Mouse (Mus musculus): ENCODE measurements around the gene Pced1b. TPM values are rescaled to one million over a fixed set of nuclear protein-coding genes. Genes with fewer than 3 reads are reported as not detected.

The Pced1b gene
- polyA plus RNA-seq, 1 experiment from 2014 or later = 3.2 TPM

DNA sequence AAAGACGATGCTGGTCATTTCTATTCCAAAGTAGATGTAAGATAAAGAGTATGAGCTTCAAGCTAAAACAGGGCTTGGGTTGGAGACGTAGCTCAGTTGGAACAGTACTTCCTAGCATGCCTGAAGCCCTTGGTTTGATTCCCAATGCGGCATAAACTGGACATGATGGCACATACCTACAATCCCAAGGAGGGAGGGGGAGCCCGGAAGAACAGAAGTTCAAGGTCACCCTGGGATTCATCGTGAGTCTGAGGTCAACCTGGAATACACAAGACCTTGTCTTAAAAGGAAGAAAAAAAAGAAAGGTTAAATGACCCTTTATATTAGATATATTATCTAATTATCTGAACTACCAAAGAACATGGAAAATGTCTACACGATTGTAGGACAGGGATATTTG, 164.8 kb downstream of the Pced1b start:
- WGBS = 93% methylated on average over 6 of the region's 6 CpGs
- no peak overlapping the region for H3K9ac ChIP-seq (ENCODE audit: low read depth, low read length)
- DNase-seq (ENCODE audit: low spot score) = no peak
- H3K9me3 ChIP-seq (ENCODE audit: control insufficient read depth, low read length) = no peaks in the 10 kb centered on the region
- no peak overlapping the region for H3K4me3 ChIP-seq (ENCODE audit: low read depth, low read length)
- no peaks in the 10 kb centered on the region for H3K36me3 ChIP-seq (ENCODE audit: control insufficient read depth, insufficient read depth, low read length)
- H3K27ac ChIP-seq (ENCODE audit: low read depth, low read length) = no peak overlapping the region
- no peaks in the 10 kb centered on the region for H3K4me1 ChIP-seq (replicated peaks; ENCODE audit: control insufficient read depth, insufficient read depth, low read length)
- no peaks in the 10 kb centered on the region for H3K27me3 ChIP-seq (ENCODE audit: control insufficient read depth, insufficient read depth, low read length)
- ATAC-seq (ENCODE audit: low FRiP score) = no peak
- H3K4me2 ChIP-seq (replicated peaks; ENCODE audit: low read depth, low read length) = no peak overlapping the region

GRCm38 (mm10) chr15:97412308-97412707, 165.4 kb downstream of the Pced1b start:
- no peak overlapping the region for H3K4me3 ChIP-seq (ENCODE audit: low read depth, low read length)
- DNase-seq (ENCODE audit: low spot score) (no peak), ATAC-seq (ENCODE audit: low FRiP score) (no peak)
- no peaks in the 10 kb centered on the region for H3K4me1 ChIP-seq (replicated peaks; ENCODE audit: control insufficient read depth, insufficient read depth, low read length)
- no peaks in the 10 kb centered on the region for H3K27me3 ChIP-seq (ENCODE audit: control insufficient read depth, insufficient read depth, low read length)
- WGBS = 94% methylated on average over 8 of the region's 8 CpGs
- H3K27ac ChIP-seq (ENCODE audit: low read depth, low read length) = no peak overlapping the region
- H3K9ac ChIP-seq (ENCODE audit: low read depth, low read length) = no peak overlapping the region
- H3K9me3 ChIP-seq (ENCODE audit: control insufficient read depth, low read length) = no peaks in the 10 kb centered on the region
- no peak overlapping the region for H3K4me2 ChIP-seq (replicated peaks; ENCODE audit: low read depth, low read length)
- no peaks in the 10 kb centered on the region for H3K36me3 ChIP-seq (ENCODE audit: control insufficient read depth, insufficient read depth, low read length)

- Histone ChIP-seq H3K27ac (ENCODE audit: low read depth, low read length) (no peak overlapping the region), H3K36me3 (ENCODE audit: control insufficient read depth, insufficient read depth, low read length) (no peaks in the 10 kb centered on the region), H3K4me3 (ENCODE audit: low read depth, low read length) (no peak overlapping the region), H3K27me3 (ENCODE audit: control insufficient read depth, insufficient read depth, low read length) (no peaks in the 10 kb centered on the region), H3K9ac (ENCODE audit: low read depth, low read length) (no peak overlapping the region), H3K4me2 (replicated peaks; ENCODE audit: low read depth, low read length) (no peak overlapping the region), H3K4me1 (replicated peaks; ENCODE audit: control insufficient read depth, insufficient read depth, low read length) (no peaks in the 10 kb centered on the region), H3K9me3 (ENCODE audit: control insufficient read depth, low read length) (no peaks in the 10 kb centered on the region)
- DNase-seq (ENCODE audit: low spot score) (no peak), ATAC-seq (ENCODE audit: low FRiP score) (no peak)
- 82% methylated on average over 7 of the region's 7 CpGs for WGBS
Observed at GRCm38 (mm10) chr15:97412861-97413260, 166.0 kb downstream of the Pced1b start.

DNA sequence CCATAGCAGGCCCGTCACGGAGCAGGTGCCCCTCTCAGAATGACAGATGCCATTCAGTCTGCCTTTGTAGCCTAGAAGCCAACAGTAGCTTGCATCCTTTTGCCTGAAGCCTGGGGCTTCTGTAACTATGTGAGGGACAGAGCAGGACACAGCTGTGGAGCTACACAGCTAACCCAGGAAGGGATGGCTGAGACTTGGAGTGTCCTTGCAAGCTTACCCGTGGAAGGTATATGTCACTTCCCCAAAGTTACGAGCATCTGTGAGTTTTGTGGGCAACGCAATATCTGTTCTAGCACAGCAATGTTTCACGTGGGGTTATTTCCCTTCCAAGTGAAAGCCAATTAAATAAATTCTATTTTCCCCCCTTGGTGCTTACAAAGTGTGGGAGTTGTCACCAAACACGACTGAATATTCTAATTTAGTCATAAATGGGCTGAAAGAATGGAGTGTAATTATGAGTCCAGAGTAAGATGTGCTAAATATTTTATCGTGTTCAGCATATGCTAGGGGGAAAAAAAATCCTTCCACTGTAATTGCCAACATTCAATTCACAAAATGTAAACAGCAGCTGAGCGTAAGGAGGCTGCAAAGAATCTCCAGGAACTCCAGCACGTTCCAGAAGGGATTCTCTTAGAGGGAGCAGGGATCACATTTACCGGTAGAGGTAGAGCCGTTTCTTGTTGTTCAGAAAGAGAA, 168.0 kb downstream of the Pced1b start:
- Histone ChIP-seq H3K4me3 (ENCODE audit: low read depth, low read length) (no peak overlapping the region), H3K4me2 (replicated peaks; ENCODE audit: low read depth, low read length) (no peak overlapping the region), H3K9me3 (ENCODE audit: control insufficient read depth, low read length) (no peaks in the 10 kb centered on the region), H3K4me1 (replicated peaks; ENCODE audit: control insufficient read depth, insufficient read depth, low read length) (no peaks in the 10 kb centered on the region), H3K36me3 (ENCODE audit: control insufficient read depth, insufficient read depth, low read length) (no peaks in the 10 kb centered on the region), H3K27ac (ENCODE audit: low read depth, low read length) (no peak overlapping the region), H3K9ac (ENCODE audit: low read depth, low read length) (no peak overlapping the region), H3K27me3 (ENCODE audit: control insufficient read depth, insufficient read depth, low read length) (no peaks in the 10 kb centered on the region)
- DNase-seq (ENCODE audit: low spot score) (no peak), ATAC-seq (ENCODE audit: low FRiP score) (no peak)
- WGBS = 86% methylated on average over 12 of the region's 12 CpGs

- no peaks in the 10 kb centered on the region for H3K4me1 ChIP-seq (replicated peaks; ENCODE audit: control insufficient read depth, insufficient read depth, low read length)
Observed at GRCm38 (mm10) chr15:97415426-97415946, 168.6 kb downstream of the Pced1b start.

GRCm38 (mm10) chr15:97420292-97420691, 173.4 kb downstream of the Pced1b start:
- DNase-seq (ENCODE audit: low spot score) (no peak), ATAC-seq (ENCODE audit: low FRiP score) (no peak)
- H3K4me2 ChIP-seq (replicated peaks; ENCODE audit: low read depth, low read length) = no peak overlapping the region
- no peaks in the 10 kb centered on the region for H3K27me3 ChIP-seq (ENCODE audit: control insufficient read depth, insufficient read depth, low read length)
- no peaks in the 10 kb centered on the region for H3K4me1 ChIP-seq (replicated peaks; ENCODE audit: control insufficient read depth, insufficient read depth, low read length)
- H3K36me3 ChIP-seq (ENCODE audit: control insufficient read depth, insufficient read depth, low read length) = no peaks in the 10 kb centered on the region
- H3K27ac ChIP-seq (ENCODE audit: low read depth, low read length) = no peak overlapping the region
- no peak overlapping the region for H3K9ac ChIP-seq (ENCODE audit: low read depth, low read length)
- H3K9me3 ChIP-seq (ENCODE audit: control insufficient read depth, low read length) = no peaks in the 10 kb centered on the region
- H3K4me3 ChIP-seq (ENCODE audit: low read depth, low read length) = no peak overlapping the region
- 95% methylated on average over 2 of the region's 2 CpGs for WGBS

More at GRCm38 (mm10) chr15:97415426-97415946, 168.6 kb downstream of the Pced1b start:
- no peak overlapping the region for H3K4me2 ChIP-seq (replicated peaks; ENCODE audit: low read depth, low read length)
- no peaks in the 10 kb centered on the region for H3K36me3 ChIP-seq (ENCODE audit: control insufficient read depth, insufficient read depth, low read length)
- H3K9me3 ChIP-seq (ENCODE audit: control insufficient read depth, low read length) = no peaks in the 10 kb centered on the region
- DNase-seq (ENCODE audit: low spot score) (no peak), ATAC-seq (ENCODE audit: low FRiP score) (no peak)
- no peak overlapping the region for H3K27ac ChIP-seq (ENCODE audit: low read depth, low read length)
- no peaks in the 10 kb centered on the region for H3K27me3 ChIP-seq (ENCODE audit: control insufficient read depth, insufficient read depth, low read length)
- no peak overlapping the region for H3K4me3 ChIP-seq (ENCODE audit: low read depth, low read length)
- H3K9ac ChIP-seq (ENCODE audit: low read depth, low read length) = no peak overlapping the region
- 86% methylated on average over 2 of the region's 2 CpGs for WGBS

GRCm38 (mm10) chr15:97421533-97421932, 174.6 kb downstream of the Pced1b start:
- H3K4me1 ChIP-seq (replicated peaks; ENCODE audit: control insufficient read depth, insufficient read depth, low read length) = no peaks in the 10 kb centered on the region
- H3K4me3 ChIP-seq (ENCODE audit: low read depth, low read length) = no peak overlapping the region
- H3K36me3 ChIP-seq (ENCODE audit: control insufficient read depth, insufficient read depth, low read length) = no peaks in the 10 kb centered on the region
- H3K4me2 ChIP-seq (replicated peaks; ENCODE audit: low read depth, low read length) = no peak overlapping the region
- 50% methylated on average over 3 of the region's 3 CpGs for WGBS
- no peak for ATAC-seq (ENCODE audit: low FRiP score)
- H3K9me3 ChIP-seq (ENCODE audit: control insufficient read depth, low read length) = no peaks in the 10 kb centered on the region
- H3K27ac ChIP-seq (ENCODE audit: low read depth, low read length) = no peak overlapping the region
- no peak for DNase-seq (ENCODE audit: low spot score)
- H3K27me3 ChIP-seq (ENCODE audit: control insufficient read depth, insufficient read depth, low read length) = no peaks in the 10 kb centered on the region
- no peak overlapping the region for H3K9ac ChIP-seq (ENCODE audit: low read depth, low read length)

GRCm38 (mm10) chr15:97422212-97422944, 175.5 kb downstream of the Pced1b start:
- Histone ChIP-seq H3K4me1 (replicated peaks; ENCODE audit: control insufficient read depth, insufficient read depth, low read length) (no peaks in the 10 kb centered on the region), H3K27me3 (ENCODE audit: control insufficient read depth, insufficient read depth, low read length) (no peaks in the 10 kb centered on the region), H3K27ac (ENCODE audit: low read depth, low read length) (no peak overlapping the region), H3K4me2 (replicated peaks; ENCODE audit: low read depth, low read length) (no peak overlapping the region), H3K36me3 (ENCODE audit: control insufficient read depth, insufficient read depth, low read length) (no peaks in the 10 kb centered on the region), H3K4me3 (ENCODE audit: low read depth, low read length) (no peak overlapping the region), H3K9me3 (ENCODE audit: control insufficient read depth, low read length) (no peaks in the 10 kb centered on the region), H3K9ac (ENCODE audit: low read depth, low read length) (no peak overlapping the region)
- DNase-seq (ENCODE audit: low spot score) (no peak), ATAC-seq (ENCODE audit: low FRiP score) (no peak)
- 84% methylated on average over 4 of the region's 4 CpGs for WGBS

- WGBS = 75% methylated on average over 7 of the region's 7 CpGs
- H3K36me3 ChIP-seq (ENCODE audit: control insufficient read depth, insufficient read depth, low read length) = no peaks in the 10 kb centered on the region
- no peaks in the 10 kb centered on the region for H3K27me3 ChIP-seq (ENCODE audit: control insufficient read depth, insufficient read depth, low read length)
- ATAC-seq (ENCODE audit: low FRiP score) (no peak), DNase-seq (ENCODE audit: low spot score) (no peak)
- H3K4me1 ChIP-seq (replicated peaks; ENCODE audit: control insufficient read depth, insufficient read depth, low read length) = no peaks in the 10 kb centered on the region
- no peak overlapping the region for H3K9ac ChIP-seq (ENCODE audit: low read depth, low read length)
- H3K4me3 ChIP-seq (ENCODE audit: low read depth, low read length) = no peak overlapping the region
- no peak overlapping the region for H3K27ac ChIP-seq (ENCODE audit: low read depth, low read length)
- H3K9me3 ChIP-seq (ENCODE audit: control insufficient read depth, low read length) = no peaks in the 10 kb centered on the region
- no peak overlapping the region for H3K4me2 ChIP-seq (replicated peaks; ENCODE audit: low read depth, low read length)
Observed at GRCm38 (mm10) chr15:97424375-97424774, 177.5 kb downstream of the Pced1b start.
